Comparison of ENCODE assay signal across 8 mouse cellular contexts in the genomic region with DNA sequence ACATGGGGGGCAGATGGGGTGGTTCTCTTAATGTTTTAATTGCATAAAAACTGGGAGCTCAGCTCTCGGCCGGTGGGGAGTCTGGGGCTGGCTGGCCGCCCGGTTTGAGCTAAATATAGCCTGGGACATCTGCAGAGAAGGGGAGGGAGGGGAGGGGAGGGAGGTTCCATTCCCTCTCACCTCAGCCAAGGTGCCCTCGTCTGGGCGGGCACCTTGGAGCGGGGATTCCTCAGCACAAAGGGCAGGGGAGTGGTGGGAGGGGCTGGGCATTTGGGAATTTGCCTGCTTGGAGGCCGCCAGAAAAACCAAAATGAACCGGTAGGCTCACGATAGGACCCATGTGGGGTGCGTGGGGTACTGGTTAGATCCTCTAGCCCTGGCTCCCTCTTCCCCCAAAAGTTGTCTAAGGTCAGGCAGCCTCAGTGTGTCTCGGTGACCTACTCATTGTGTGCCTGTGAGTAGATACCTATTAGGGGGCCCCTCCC. TPM values are rescaled to one million over a fixed set of nuclear protein-coding genes. Genes with fewer than 3 reads are reported as not detected.
DNase-seq lines count a peak whose midpoint lies in the region; ATAC-seq and TF ChIP-seq lines count a peak whose summit lies in the region.

No protein-coding gene starts in this region.

- H3K27ac ChIP-seq in forebrain, postnatal 0 days (ENCODE audit: low read depth, low read length) = peak overlapping the region; percentile 86
- peak overlapping the region; percentile 97 for H3K27ac ChIP-seq in kidney, adult 2 months (ENCODE audit: insufficient read depth, low read depth, low read length)
- H3K27ac ChIP-seq in liver, embryonic 16.5 days (ENCODE audit: low read length) = peak overlapping the region; percentile 70
- peak overlapping the region; percentile 99 for H3K27ac ChIP-seq in stomach, embryonic 16.5 days (ENCODE audit: low read length)

- no peaks in the 10 kb centered on the region for H3K27me3 ChIP-seq in forebrain, postnatal 0 days (ENCODE audit: insufficient read depth, low read length)
- H3K27me3 ChIP-seq in kidney, adult 2 months (replicated peaks; ENCODE audit: control insufficient read depth, insufficient read depth, low read length) = no peaks in the 10 kb centered on the region
- peaks cover 32% of the 10 kb centered on the region for H3K27me3 ChIP-seq in liver, embryonic 16.5 days (ENCODE audit: control insufficient read depth, insufficient read depth, low read depth, low read length)
- no peaks in the 10 kb centered on the region for H3K27me3 ChIP-seq in stomach, embryonic 16.5 days (ENCODE audit: control insufficient read depth, insufficient read depth, low read length)

- no peak for ATAC-seq in forebrain, postnatal 0 days
- no peak for ATAC-seq in liver, embryonic 16.5 days (ENCODE audit: low read depth)
- peak; percentile 6; the same call in 1 of the 2 replicates for ATAC-seq in stomach, embryonic 16.5 days (ENCODE audit: insufficient read depth, low FRiP score)

- WGBS in lung, adult 2 months = 1% methylated on average over 12 of the region's 12 CpGs
- 7% methylated on average over 12 of the region's 12 CpGs for WGBS in forebrain, postnatal 0 days
- 2% methylated on average over 12 of the region's 12 CpGs for WGBS in kidney, adult 2 months
- WGBS in liver, embryonic 16.5 days (ENCODE audit: insufficient replicate concordance) = 5% methylated on average over 12 of the region's 12 CpGs
- 3% methylated on average over 12 of the region's 12 CpGs for WGBS in stomach, embryonic 16.5 days

- peak overlapping the region; percentile 59 for H3K9ac ChIP-seq in forebrain, postnatal 0 days
- peak overlapping the region; percentile 51 for H3K9ac ChIP-seq in liver, embryonic 16.5 days (ENCODE audit: low read depth, low read length)
- H3K9ac ChIP-seq in stomach, embryonic 16.5 days (ENCODE audit: low read length) = peak overlapping the region; percentile 92

- no peaks in the 10 kb centered on the region for H3K36me3 ChIP-seq in forebrain, postnatal 0 days (ENCODE audit: insufficient read depth)
- H3K36me3 ChIP-seq in kidney, adult 2 months (ENCODE audit: control insufficient read depth, insufficient read depth, low read length) = no peaks in the 10 kb centered on the region
- no peaks in the 10 kb centered on the region for H3K36me3 ChIP-seq in liver, embryonic 16.5 days (ENCODE audit: control insufficient read depth, insufficient read depth)
- no peaks in the 10 kb centered on the region for H3K36me3 ChIP-seq in stomach, embryonic 16.5 days (ENCODE audit: control insufficient read depth, insufficient read depth, low read length)

- H3K4me3 ChIP-seq in lung, adult 2 months (replicated peaks; ENCODE audit: extremely low read depth, low read depth, low read length) = peak overlapping the region; percentile 56
- peak overlapping the region; percentile 43 for H3K4me3 ChIP-seq in forebrain, postnatal 0 days (ENCODE audit: low read depth, low read length)
- H3K4me3 ChIP-seq in kidney, adult 2 months (ENCODE audit: insufficient read depth, low read depth, low read length) = peak overlapping the region; percentile 52
- H3K4me3 ChIP-seq in liver, embryonic 16.5 days (ENCODE audit: low read depth, low read length) = peak overlapping the region; percentile 55
- H3K4me3 ChIP-seq in stomach, embryonic 16.5 days (replicated peaks; ENCODE audit: low read length) = peak overlapping the region; percentile 88

- no peak for TF ChIP-seq POLR2A in lung, adult 2 months (IDR thresholded peaks at IDR 0.05; ENCODE audit: borderline replicate concordance, extremely low read depth, low read depth, low read length)
- TF ChIP-seq POLR2A in brain, embryonic 14.5 days (IDR thresholded peaks at IDR 0.05; ENCODE audit: borderline replicate concordance, extremely low read depth, insufficient read depth, insufficient read length, poor library complexity, severe bottlenecking) = no peak
- TF ChIP-seq POLR2A in kidney, adult 2 months (IDR thresholded peaks at IDR 0.05; ENCODE audit: low read depth, low read length) = no peak

- no peaks in the 10 kb centered on the region for H3K9me3 ChIP-seq in forebrain, postnatal 0 days (ENCODE audit: low read length)
- H3K9me3 ChIP-seq in liver, embryonic 16.5 days (replicated peaks; ENCODE audit: control insufficient read depth, low read length) = no peaks in the 10 kb centered on the region
- H3K9me3 ChIP-seq in stomach, embryonic 16.5 days (replicated peaks; ENCODE audit: control insufficient read depth, low read length) = no peaks in the 10 kb centered on the region

- TF ChIP-seq CTCF in lung, adult 2 months (IDR thresholded peaks at IDR 0.05; ENCODE audit: insufficient read depth, low read length) = no peak
- TF ChIP-seq CTCF in brain, embryonic 14.5 days (IDR thresholded peaks at IDR 0.05; ENCODE audit: borderline replicate concordance, extremely low read depth, insufficient read depth, insufficient read length) = no peak
- no peak for TF ChIP-seq CTCF in forebrain, postnatal 0 days (IDR thresholded peaks at IDR 0.05; ENCODE audit: low read depth)
- TF ChIP-seq CTCF in kidney, adult 2 months (conservative IDR thresholded peaks at IDR 0.05; ENCODE audit: insufficient read depth, insufficient read length, low read depth, low read length) = no peak

- H3K4me1 ChIP-seq in lung, adult 2 months (ENCODE audit: control insufficient read depth, insufficient read depth, low read length) = peaks cover 58% of the 10 kb centered on the region
- H3K4me1 ChIP-seq in forebrain, postnatal 0 days (ENCODE audit: insufficient read depth) = peaks cover 35% of the 10 kb centered on the region
- H3K4me1 ChIP-seq in kidney, adult 2 months (ENCODE audit: control insufficient read depth, insufficient read depth, low read length) = peaks cover 72% of the 10 kb centered on the region
- H3K4me1 ChIP-seq in liver, embryonic 16.5 days (ENCODE audit: control insufficient read depth, low read depth, low read length) = peaks cover 78% of the 10 kb centered on the region
- H3K4me1 ChIP-seq in stomach, embryonic 16.5 days (ENCODE audit: control insufficient read depth, insufficient read depth, low read length) = peaks cover 85% of the 10 kb centered on the region

- peak; percentile 58 for DNase-seq in lung, adult 2 months
- DNase-seq in lung, postnatal 25 days (ENCODE audit: low spot score) = no peak
- peak; percentile 86 for DNase-seq in brain, embryonic 14.5 days (ENCODE audit: low read depth)
- peak; percentile 74 for DNase-seq in forebrain, postnatal 0 days
- peak; percentile 84 for DNase-seq in kidney, adult 2 months
- DNase-seq in c-Kit-positive CD71-positive TER-119-positive erythroid progenitor cells, embryonic 14.5 days (ENCODE audit: low spot score) = no peak

- H3K4me2 ChIP-seq in forebrain, postnatal 0 days (ENCODE audit: low read depth) = peak overlapping the region; percentile 88
- H3K4me2 ChIP-seq in liver, embryonic 16.5 days (ENCODE audit: low read depth, low read length) = peak overlapping the region; percentile 66
- H3K4me2 ChIP-seq in stomach, embryonic 16.5 days (ENCODE audit: low read depth, low read length) = peak overlapping the region; percentile 89

RNA-seq across cellular contexts. Expression of gene Rara, which starts 13.8 kb away (rescaled TPM):
- 59.0 and 62.2 TPM in 2 replicates for polyA plus RNA-seq in lung, adult 2 months (2012; rRNA removed)
- 8.4 and 14.4 TPM in 2 replicates for polyA plus RNA-seq in brain, embryonic 14.5 days (2012; rRNA removed)
- total RNA-seq in forebrain, postnatal 0 days (2014; rRNA removed) = 11.6 and 15.2 TPM in 2 replicates
- polyA plus RNA-seq in forebrain, postnatal 0 days (2015; fragmentation: Nextera tagmentation; extraction: Ambion mirVana) = 9.5 and 10.7 TPM in 2 replicates
- 18.0 and 19.6 TPM in 2 replicates for polyA plus RNA-seq in kidney, adult 2 months (2012; rRNA removed)
- polyA plus RNA-seq in liver, embryonic 16.5 days (2015; fragmentation: Nextera tagmentation; extraction: Ambion mirVana) = 4.2 and 5.4 TPM in 2 replicates
- polyA plus RNA-seq in stomach, embryonic 16.5 days (2015; fragmentation: Nextera tagmentation; extraction: Ambion mirVana) = 28.8 and 30.1 TPM in 2 replicates

RNA-seq across cellular contexts. Expression of gene Cdc6, which starts 33.8 kb away (rescaled TPM):
- polyA plus RNA-seq in lung, adult 2 months (2012; rRNA removed) = 0.16 and 0.25 TPM in 2 replicates
- 4.5 and 6.2 TPM in 2 replicates for polyA plus RNA-seq in brain, embryonic 14.5 days (2012; rRNA removed)
- total RNA-seq in forebrain, postnatal 0 days (2014; rRNA removed) = 2.2 and 2.3 TPM in 2 replicates
- 1.3 and 1.7 TPM in 2 replicates for polyA plus RNA-seq in forebrain, postnatal 0 days (2015; fragmentation: Nextera tagmentation; extraction: Ambion mirVana)
- 0.11 and 0.14 TPM in 2 replicates for polyA plus RNA-seq in kidney, adult 2 months (2012; rRNA removed)
- 52.7 and 57.3 TPM in 2 replicates for polyA plus RNA-seq in liver, embryonic 16.5 days (2015; fragmentation: Nextera tagmentation; extraction: Ambion mirVana)
- 26.9 and 28.1 TPM in 2 replicates for polyA plus RNA-seq in stomach, embryonic 16.5 days (2015; fragmentation: Nextera tagmentation; extraction: Ambion mirVana)

RNA-seq across cellular contexts. Expression of gene Gjd3, which starts 41.4 kb away (rescaled TPM):
- polyA plus RNA-seq in lung, adult 2 months (2012; rRNA removed) = 0.29 and 0.40 TPM in 2 replicates
- 2.5 and 2.9 TPM in 2 replicates for polyA plus RNA-seq in brain, embryonic 14.5 days (2012; rRNA removed)
- total RNA-seq in forebrain, postnatal 0 days (2014; rRNA removed) = 1.2 and 1.4 TPM in 2 replicates
- 2.0 and 2.7 TPM in 2 replicates for polyA plus RNA-seq in forebrain, postnatal 0 days (2015; fragmentation: Nextera tagmentation; extraction: Ambion mirVana)
- 0.34 and 0.57 TPM in 2 replicates for polyA plus RNA-seq in kidney, adult 2 months (2012; rRNA removed)
- 0.15 TPM in 1 of 2 replicates, not detected in the other for polyA plus RNA-seq in liver, embryonic 16.5 days (2015; fragmentation: Nextera tagmentation; extraction: Ambion mirVana)
- 0.44 TPM in 1 of 2 replicates, not detected in the other for polyA plus RNA-seq in stomach, embryonic 16.5 days (2015; fragmentation: Nextera tagmentation; extraction: Ambion mirVana)

Comparison
In these comparisons a context has a peak if more than half of its experiments do, and no peak if none do; other contexts are left out.
1. DNase-seq: peak in lung, adult 2 months (single experiment), brain, embryonic 14.5 days (single experiment), forebrain, postnatal 0 days (single experiment) and kidney, adult 2 months (single experiment); none in lung, postnatal 25 days (single experiment) and c-Kit-positive CD71-positive TER-119-positive erythroid progenitor cells, embryonic 14.5 days (single experiment).
2. Peak in every context shown above with its lines, with median percentiles within 50 percentile points of each other: H3K4me3 ChIP-seq, H3K27ac ChIP-seq, H3K4me2 ChIP-seq and H3K9ac ChIP-seq.